Mouse (Mus musculus): Measurements from ENCODE around the gene Map6d1. TPM values are rescaled to one million over a fixed set of nuclear protein-coding genes. Genes with fewer than 3 reads are reported as not detected.

The Map6d1 gene
- polyA plus RNA-seq, 1 experiment from 2014 or later, result 7.0 TPM

DNA sequence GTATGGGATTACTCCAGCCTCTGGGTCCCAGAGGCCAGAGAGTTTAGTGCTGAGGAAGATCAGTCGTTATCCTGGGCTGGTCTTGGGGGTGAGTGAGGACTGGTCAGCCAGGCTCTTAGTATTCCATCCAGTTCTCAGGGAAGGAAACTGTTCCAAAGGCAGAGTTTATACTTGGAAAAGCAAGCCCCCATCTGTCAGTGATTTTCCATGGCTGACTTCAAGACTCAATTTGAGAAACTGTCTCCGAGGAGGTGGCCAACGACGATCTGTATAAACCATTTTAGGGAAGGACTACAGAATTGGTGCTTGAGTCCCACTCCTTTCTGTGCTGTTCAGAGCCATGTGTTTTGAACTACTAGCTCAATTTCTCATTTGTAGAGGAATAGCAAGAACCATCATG lies 2.5 kb downstream of the Map6d1 start:
- H3K27me3 ChIP-seq (ENCODE audit: control insufficient read depth, insufficient read depth, low read length), result no peaks in the 10 kb centered on the region
- peaks cover 7% of the 10 kb centered on the region for H3K4me1 ChIP-seq (replicated peaks; ENCODE audit: control insufficient read depth, insufficient read depth, low read length)
- ATAC-seq (ENCODE audit: low FRiP score) (no peak), DNase-seq (ENCODE audit: low spot score) (no peak)
- H3K9ac ChIP-seq, result no peak overlapping the region
- 87% methylated on average over 4 of the region's 4 CpGs for WGBS
- no peak overlapping the region for H3K27ac ChIP-seq
- H3K9me3 ChIP-seq (ENCODE audit: control insufficient read depth, low read length), result no peaks in the 10 kb centered on the region
- H3K36me3 ChIP-seq (replicated peaks; ENCODE audit: control insufficient read depth, insufficient read depth), result no peaks in the 10 kb centered on the region; the same call in 1 of the 2 replicates
- H3K4me2 ChIP-seq (replicated peaks), result no peak overlapping the region
- no peak overlapping the region for H3K4me3 ChIP-seq (replicated peaks; ENCODE audit: low read length)

DNA sequence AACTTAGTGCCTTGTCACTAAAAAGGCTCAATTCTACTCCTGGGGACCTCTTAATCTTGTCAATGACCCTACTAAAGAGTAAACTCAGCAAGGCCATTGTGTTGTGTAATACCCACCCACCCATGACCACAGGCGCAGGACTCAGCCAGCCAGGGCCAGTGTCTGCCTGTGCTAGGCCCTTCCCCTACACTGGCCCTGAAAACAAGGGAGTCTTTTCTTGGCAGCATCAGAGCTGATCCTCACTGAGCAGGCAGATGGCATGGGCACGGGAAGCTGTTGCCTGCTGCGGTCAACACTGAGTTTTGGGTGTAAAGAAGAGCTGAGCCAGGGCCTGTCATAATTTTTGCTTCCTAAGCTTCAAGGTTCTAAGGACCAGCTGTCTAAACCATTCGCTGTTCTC lies 3.7 kb downstream of the Map6d1 start:
- no peak overlapping the region for H3K9ac ChIP-seq
- 49% methylated on average over 4 of the region's 4 CpGs for WGBS
- H3K4me2 ChIP-seq (replicated peaks), result no peak overlapping the region
- ATAC-seq (ENCODE audit: low FRiP score) (peak; percentile 25; the same call in 1 of the 2 replicates), DNase-seq (ENCODE audit: low spot score) (no peak)
- no peaks in the 10 kb centered on the region for H3K27me3 ChIP-seq (ENCODE audit: control insufficient read depth, insufficient read depth, low read length)
- H3K27ac ChIP-seq, result no peak overlapping the region
- H3K4me1 ChIP-seq (replicated peaks; ENCODE audit: control insufficient read depth, insufficient read depth, low read length), result peaks cover 7% of the 10 kb centered on the region
- peaks cover 11% of the 10 kb centered on the region for H3K36me3 ChIP-seq (replicated peaks; ENCODE audit: control insufficient read depth, insufficient read depth)
- no peaks in the 10 kb centered on the region for H3K9me3 ChIP-seq (ENCODE audit: control insufficient read depth, low read length)
- H3K4me3 ChIP-seq (replicated peaks; ENCODE audit: low read length), result no peak overlapping the region

DNA sequence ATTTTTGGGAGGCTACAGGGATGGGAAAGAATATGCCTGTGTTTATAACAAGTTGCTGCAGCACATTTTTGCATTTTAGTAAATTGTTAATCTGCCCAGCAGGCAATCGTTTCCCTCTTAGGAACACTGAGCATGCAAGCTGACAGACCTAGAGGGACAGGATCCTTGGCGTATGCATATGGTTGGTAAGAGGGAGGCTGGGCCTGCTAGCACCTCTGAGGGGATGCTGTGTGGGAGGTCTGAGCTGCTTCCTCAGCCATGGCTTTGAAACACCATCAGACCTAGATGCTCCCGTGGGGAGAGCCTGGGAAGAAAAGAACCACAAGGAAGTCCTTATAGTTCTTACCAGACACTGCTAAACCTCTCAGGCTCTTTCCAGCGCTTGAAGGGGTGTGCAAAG lies 6.8 kb downstream of the Map6d1 start:
- no peak for ATAC-seq (ENCODE audit: low FRiP score)
- Histone ChIP-seq H3K36me3 (replicated peaks; ENCODE audit: control insufficient read depth, insufficient read depth) (peaks cover 38% of the 10 kb centered on the region), H3K4me1 (replicated peaks; ENCODE audit: control insufficient read depth, insufficient read depth, low read length) (no peaks in the 10 kb centered on the region), H3K27me3 (ENCODE audit: control insufficient read depth, insufficient read depth, low read length) (no peaks in the 10 kb centered on the region), H3K9ac (no peak overlapping the region), H3K4me2 (replicated peaks) (no peak overlapping the region), H3K4me3 (replicated peaks; ENCODE audit: low read length) (no peak overlapping the region), H3K27ac (no peak overlapping the region), H3K9me3 (ENCODE audit: control insufficient read depth, low read length) (no peaks in the 10 kb centered on the region)
- no peak for DNase-seq (ENCODE audit: low spot score)
- 73% methylated on average over 4 of the region's 4 CpGs for WGBS

DNA sequence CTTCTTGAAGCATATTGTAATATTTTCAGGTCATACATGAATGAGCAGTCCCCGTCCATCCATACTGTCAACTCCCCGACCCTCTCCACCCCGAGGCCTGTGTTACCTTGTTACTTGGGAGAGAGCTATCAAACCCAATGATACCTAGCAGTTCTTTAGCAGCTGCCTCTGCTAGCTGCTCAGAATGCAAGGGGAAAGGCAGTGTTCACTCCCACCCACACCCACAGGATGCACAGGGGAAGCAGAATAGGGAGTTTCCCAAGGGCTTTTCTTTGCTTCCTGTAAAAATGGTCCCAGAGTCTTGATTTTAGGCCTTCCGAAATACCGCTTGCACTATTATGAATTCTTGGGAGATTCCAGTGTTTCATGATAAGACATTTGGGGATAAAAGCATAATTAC lies 13.0 kb downstream of the Map6d1 start:
- Histone ChIP-seq H3K27ac (no peak overlapping the region), H3K36me3 (replicated peaks; ENCODE audit: control insufficient read depth, insufficient read depth) (peaks cover 86% of the 10 kb centered on the region)
- no peak for DNase-seq (ENCODE audit: low spot score)

DNA sequence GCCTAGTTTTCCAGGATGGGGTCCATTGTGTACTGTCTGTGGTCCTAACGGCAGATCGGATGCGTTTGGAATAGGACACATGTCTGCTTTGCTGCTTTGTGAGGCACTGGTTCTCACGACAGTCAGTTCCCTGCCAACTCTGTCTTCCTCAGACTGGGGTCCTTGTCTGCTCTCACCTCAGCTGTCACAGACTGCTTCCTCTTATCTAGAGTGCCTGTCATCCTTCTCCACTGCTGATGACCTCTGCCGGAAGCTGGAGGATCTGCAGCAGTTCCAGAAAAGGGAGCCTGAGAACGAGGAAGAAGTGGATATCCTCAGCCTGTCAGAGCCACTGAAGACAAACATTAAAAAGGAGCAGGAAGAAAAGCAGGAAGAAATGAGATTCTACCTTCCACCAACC lies 13.7 kb downstream of the Map6d1 start:
- peaks cover 87% of the 10 kb centered on the region for H3K36me3 ChIP-seq (replicated peaks; ENCODE audit: control insufficient read depth, insufficient read depth)
- no peak overlapping the region for H3K9ac ChIP-seq
- no peak overlapping the region for H3K27ac ChIP-seq
- DNase-seq (ENCODE audit: low spot score) (no peak), ATAC-seq (ENCODE audit: low FRiP score) (no peak)
- no peak overlapping the region for H3K4me3 ChIP-seq (replicated peaks; ENCODE audit: low read length)
- H3K27me3 ChIP-seq (ENCODE audit: control insufficient read depth, insufficient read depth, low read length), result no peaks in the 10 kb centered on the region
- 87% methylated on average over 6 of the region's 6 CpGs for WGBS
- H3K4me1 ChIP-seq (replicated peaks; ENCODE audit: control insufficient read depth, insufficient read depth, low read length), result no peaks in the 10 kb centered on the region
- H3K4me2 ChIP-seq (replicated peaks), result no peak overlapping the region
- no peaks in the 10 kb centered on the region for H3K9me3 ChIP-seq (ENCODE audit: control insufficient read depth, low read length)

More for the DNA sequence above, 13.0 kb downstream of the Map6d1 start:
- no peak overlapping the region for H3K9ac ChIP-seq
- ATAC-seq (ENCODE audit: low FRiP score), result no peak
- H3K9me3 ChIP-seq (ENCODE audit: control insufficient read depth, low read length), result no peaks in the 10 kb centered on the region
- no peak overlapping the region for H3K4me2 ChIP-seq (replicated peaks)
- no peaks in the 10 kb centered on the region for H3K27me3 ChIP-seq (ENCODE audit: control insufficient read depth, insufficient read depth, low read length)
- H3K4me1 ChIP-seq (replicated peaks; ENCODE audit: control insufficient read depth, insufficient read depth, low read length), result no peaks in the 10 kb centered on the region
- no peak overlapping the region for H3K4me3 ChIP-seq (replicated peaks; ENCODE audit: low read length)
- WGBS, result 94% methylated on average over 5 of the region's 5 CpGs

DNA sequence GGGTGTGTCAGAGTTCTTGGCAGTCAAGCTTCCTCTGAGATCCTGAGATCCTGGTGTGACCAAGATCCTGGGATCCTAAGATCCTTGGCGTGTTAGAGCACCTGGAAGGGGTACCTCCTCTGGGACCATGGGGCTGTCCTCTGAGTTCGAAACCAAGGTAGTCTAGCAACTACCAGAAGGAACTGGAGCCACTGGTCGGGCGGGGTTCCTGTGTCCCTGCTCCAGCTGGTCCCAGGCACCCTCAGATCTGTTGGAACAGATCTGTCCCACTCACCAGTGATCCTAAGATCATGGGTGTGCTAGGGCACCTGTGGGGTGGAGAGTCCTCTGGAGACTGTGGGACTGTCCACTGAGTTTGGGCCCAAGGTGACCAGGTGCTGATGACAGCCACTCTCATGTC lies 14.5 kb downstream of the Map6d1 start:
- no peak overlapping the region for H3K4me2 ChIP-seq (replicated peaks)

DNA sequence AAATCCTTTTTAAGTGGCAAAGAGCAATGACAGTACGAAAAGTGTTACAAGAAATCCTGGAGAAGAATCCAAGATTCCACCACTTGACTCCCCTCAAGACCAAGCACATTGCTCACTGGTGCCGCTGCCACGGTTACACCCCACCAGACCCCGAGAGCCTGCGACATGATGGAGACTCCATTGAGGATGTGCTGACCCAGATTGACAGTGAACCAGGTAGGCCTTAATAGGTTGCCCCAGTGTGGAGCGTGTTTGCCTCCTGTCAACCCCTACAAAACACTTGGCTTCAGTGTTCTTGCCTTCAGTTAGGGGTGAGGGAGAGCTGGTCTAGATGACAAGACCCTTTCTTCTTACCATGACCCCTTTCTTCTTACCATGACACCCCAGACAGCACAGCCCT lies 18.4 kb downstream of the Map6d1 start:
- no peak for ATAC-seq (ENCODE audit: low FRiP score)
- H3K27me3 ChIP-seq (ENCODE audit: control insufficient read depth, insufficient read depth, low read length), result no peaks in the 10 kb centered on the region
- no peak overlapping the region for H3K4me2 ChIP-seq (replicated peaks)
- H3K9me3 ChIP-seq (ENCODE audit: control insufficient read depth, low read length), result no peaks in the 10 kb centered on the region
- no peak for DNase-seq (ENCODE audit: low spot score)
- no peak overlapping the region for H3K9ac ChIP-seq
- H3K4me3 ChIP-seq (replicated peaks; ENCODE audit: low read length), result no peak overlapping the region
- peaks cover 89% of the 10 kb centered on the region for H3K36me3 ChIP-seq (replicated peaks; ENCODE audit: control insufficient read depth, insufficient read depth)
- 98% methylated on average over 6 of the region's 6 CpGs for WGBS
- no peak overlapping the region for H3K27ac ChIP-seq
- H3K4me1 ChIP-seq (replicated peaks; ENCODE audit: control insufficient read depth, insufficient read depth, low read length), result no peaks in the 10 kb centered on the region

More for the DNA sequence above, 14.5 kb downstream of the Map6d1 start:
- Histone ChIP-seq H3K27me3 (ENCODE audit: control insufficient read depth, insufficient read depth, low read length) (no peaks in the 10 kb centered on the region), H3K36me3 (replicated peaks; ENCODE audit: control insufficient read depth, insufficient read depth) (peaks cover 89% of the 10 kb centered on the region), H3K9me3 (ENCODE audit: control insufficient read depth, low read length) (no peaks in the 10 kb centered on the region), H3K4me1 (replicated peaks; ENCODE audit: control insufficient read depth, insufficient read depth, low read length) (no peaks in the 10 kb centered on the region), H3K9ac (no peak overlapping the region), H3K27ac (no peak overlapping the region), H3K4me3 (replicated peaks; ENCODE audit: low read length) (no peak overlapping the region)
- DNase-seq (ENCODE audit: low spot score) (no peak), ATAC-seq (ENCODE audit: low FRiP score) (no peak)
- 97% methylated on average over 4 of the region's 4 CpGs for WGBS

DNA sequence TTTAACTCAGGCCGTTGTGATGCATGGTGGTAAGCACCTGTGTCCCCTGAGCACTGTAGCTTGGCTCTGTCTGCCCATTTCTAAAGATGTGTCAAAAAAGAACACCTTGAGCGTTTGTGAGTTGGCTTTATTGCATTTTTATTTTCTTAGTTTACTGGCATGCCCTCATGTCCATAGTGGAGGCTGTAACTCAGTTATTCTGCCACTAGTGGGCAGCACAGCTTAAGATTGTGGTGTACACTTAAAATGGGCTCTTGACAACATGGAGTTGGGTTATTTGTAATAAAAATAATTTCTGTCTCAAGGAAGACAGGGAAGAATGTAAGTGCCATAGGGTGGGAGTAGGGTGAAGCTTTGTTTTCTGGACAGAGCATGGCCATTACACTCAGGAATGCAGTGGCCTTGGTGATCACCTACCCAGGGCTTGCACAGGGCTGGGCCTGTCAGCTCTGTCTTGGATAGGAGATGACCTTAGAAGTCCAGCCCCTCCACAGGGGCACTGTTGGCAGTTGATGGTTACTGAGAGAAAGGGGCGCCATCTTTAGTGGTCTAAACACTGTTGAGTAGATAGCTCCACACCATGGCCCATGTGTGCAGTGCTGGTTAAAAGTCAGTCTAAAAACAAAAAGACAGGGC lies 27.4 kb downstream of the Map6d1 start:
- ATAC-seq (ENCODE audit: low FRiP score), result 0 out of 2 replicates have a peak, but pooled peaks have one; percentile 21
- no peak overlapping the region for H3K9ac ChIP-seq
- WGBS, result 94% methylated on average over 3 of the region's 3 CpGs
- H3K9me3 ChIP-seq (ENCODE audit: control insufficient read depth, low read length), result no peaks in the 10 kb centered on the region
- H3K36me3 ChIP-seq (replicated peaks; ENCODE audit: control insufficient read depth, insufficient read depth), result peaks cover 96% of the 10 kb centered on the region
- H3K27me3 ChIP-seq (ENCODE audit: control insufficient read depth, insufficient read depth, low read length), result no peaks in the 10 kb centered on the region
- H3K4me3 ChIP-seq (replicated peaks; ENCODE audit: low read length), result no peak overlapping the region
- H3K4me1 ChIP-seq (replicated peaks; ENCODE audit: control insufficient read depth, insufficient read depth, low read length), result no peaks in the 10 kb centered on the region
- H3K4me2 ChIP-seq (replicated peaks), result no peak overlapping the region
- DNase-seq (ENCODE audit: low spot score), result peak; percentile 70
- no peak overlapping the region for H3K27ac ChIP-seq

DNA sequence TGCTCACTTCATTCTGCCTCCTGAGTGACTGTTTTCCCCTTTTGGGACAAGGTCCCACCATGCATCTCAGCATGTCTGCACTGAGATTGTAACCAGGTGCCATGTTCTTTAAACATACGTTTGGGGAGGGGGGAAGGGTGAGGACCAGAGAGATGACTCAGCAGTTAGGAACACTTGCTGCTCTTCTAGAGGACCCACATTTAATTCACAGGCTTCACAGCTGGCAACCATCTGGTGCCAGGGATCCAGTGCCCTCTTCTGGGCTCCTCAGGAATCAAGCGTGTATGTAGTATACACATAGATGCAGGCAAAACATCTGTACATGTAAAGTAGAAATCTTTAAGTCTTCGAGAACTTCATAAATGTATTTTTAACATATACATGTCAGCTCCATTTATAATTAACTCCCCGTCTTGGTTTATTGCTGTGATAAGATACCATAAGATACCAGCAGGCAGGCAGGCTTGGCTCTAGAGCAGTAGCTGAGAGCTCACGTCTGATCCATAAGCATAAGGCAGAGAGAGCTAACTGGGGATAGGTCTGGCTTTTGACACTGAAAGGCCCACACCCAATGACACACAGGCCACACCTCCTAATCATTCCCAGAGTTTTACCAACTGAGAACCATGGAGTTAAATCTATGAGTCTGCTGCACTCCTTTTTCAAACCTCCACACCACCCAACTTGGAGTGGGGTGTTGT lies 41.5 kb downstream of the Map6d1 start:
- Histone ChIP-seq H3K4me3 (replicated peaks; ENCODE audit: low read length) (no peak overlapping the region), H3K36me3 (replicated peaks; ENCODE audit: control insufficient read depth, insufficient read depth) (peaks cover 90% of the 10 kb centered on the region), H3K9me3 (ENCODE audit: control insufficient read depth, low read length) (no peaks in the 10 kb centered on the region), H3K9ac (no peak overlapping the region), H3K27ac (no peak overlapping the region), H3K27me3 (ENCODE audit: control insufficient read depth, insufficient read depth, low read length) (no peaks in the 10 kb centered on the region), H3K4me2 (replicated peaks) (no peak overlapping the region), H3K4me1 (replicated peaks; ENCODE audit: control insufficient read depth, insufficient read depth, low read length) (no peaks in the 10 kb centered on the region)
- 91% methylated on average over 5 of the region's 5 CpGs for WGBS
- ATAC-seq (ENCODE audit: low FRiP score), result no peak
- no peak for DNase-seq (ENCODE audit: low spot score)

All from hindbrain, embryonic 14.5 days (tissue).